Mouse (Mus musculus): ENCODE data around the gene Alox8.

- TF ChIP-seq MAFK (IDR thresholded peaks at IDR 0.05; ENCODE audit: insufficient read depth, low read depth, low read length) (no peak), CHD2 (IDR thresholded peaks at IDR 0.05; ENCODE audit: low read depth, low read length) (no peak), ZNF384 (IDR thresholded peaks at IDR 0.05; ENCODE audit: low read depth, low read length) (no peak)
These were observed at the start of gene Alox8 for GRCm38 (mm10) chr11:69197743-69198142.

Measured in ES-E14 (cell line).